9 mouse cellular contexts compared by ENCODE assay signal in the genomic region with DNA sequence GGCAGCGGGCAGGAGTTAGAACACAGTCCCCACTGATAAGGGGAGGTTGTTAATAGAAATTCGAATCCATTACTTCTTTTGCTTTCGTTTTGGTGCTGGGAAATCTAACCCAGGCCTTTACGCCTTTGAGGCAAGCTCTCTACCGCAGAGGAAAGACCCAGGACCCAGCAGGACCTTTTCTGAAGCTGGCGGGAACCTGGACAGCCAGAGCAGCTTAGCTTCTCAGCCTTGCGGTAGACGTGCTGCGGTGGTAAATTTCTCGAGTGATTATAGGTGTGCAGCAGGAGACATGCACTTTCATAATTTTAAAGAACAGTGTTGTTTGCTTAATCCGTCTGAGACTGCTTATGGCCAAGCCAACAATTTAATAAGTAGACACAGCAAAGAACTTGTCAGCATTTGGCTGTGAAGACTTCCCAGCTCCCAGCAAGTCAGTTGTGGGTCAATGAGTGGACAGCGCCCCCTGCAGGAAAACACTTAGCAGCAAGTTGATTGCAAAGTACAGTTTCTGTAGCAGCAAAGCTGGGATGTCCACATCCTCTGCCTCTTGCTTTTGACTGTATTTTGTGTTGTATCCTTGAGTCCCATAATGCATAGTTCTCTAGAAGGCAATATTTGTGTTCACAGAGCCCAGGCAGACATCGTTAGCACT. TPM values are rescaled to one million over a fixed set of nuclear protein-coding genes. Genes with fewer than 3 reads are reported as not detected.
DNase-seq lines count a peak whose midpoint lies in the region; ATAC-seq and TF ChIP-seq lines count a peak whose summit lies in the region.
"Had no signal": no experiment of that assay in that cellular context is flagged by ENCODE, and none has a peak within 500 bp of the region (broad histone marks: within the 10 kb centered on the region; RNA-seq: fewer than 3 reads in every experiment).

No protein-coding gene starts in this region.

- H3K27ac ChIP-seq in heart, adult 2 months: no peak overlapping the region
- no peak overlapping the region for H3K27ac ChIP-seq in kidney, embryonic 14.5 days (ENCODE audit: low read depth, low read length)
- H3K27ac ChIP-seq in limb, embryonic 15.5 days: no peak overlapping the region
- no peak overlapping the region for H3K27ac ChIP-seq in stomach, postnatal 0 days (replicated peaks)
- H3K27ac ChIP-seq: limb, embryonic 12.5 days had no signal

- H3K79me2 ChIP-seq in heart, adult 2 months (replicated peaks; ENCODE audit: control insufficient read depth, insufficient read depth, low read length): no peaks in the 10 kb centered on the region

- peak; percentile 98 for TF ChIP-seq EP300 in heart, adult 2 months (IDR thresholded peaks at IDR 0.05; ENCODE audit: insufficient read depth, low read depth, low read length)
- TF ChIP-seq EP300 in stomach, postnatal 0 days (optimal IDR thresholded peaks at IDR 0.05): no peak

- peak; percentile 93 to 94 for DNase-seq in B cell, adult 2 months
- peak; percentile 87 for DNase-seq in adrenal gland, adult 2 months
- peak; percentile 88 for DNase-seq in embryo, embryonic 11 days
- DNase-seq in heart, adult 2 months: peak; percentile 85 to 86
- DNase-seq in natural killer cell, adult 2 months (ENCODE audit: low spot score in 2 of 2): peak; percentile 80 to 88
- DNase-seq in stomach, postnatal 0 days (ENCODE audit: low spot score): peak; percentile 90

- H3K4me3 ChIP-seq in heart, adult 2 months: 0 out of 2 replicates have a peak overlapping the region, but pooled peaks have one; percentile 3
- H3K4me3 ChIP-seq in kidney, embryonic 14.5 days (ENCODE audit: low read length): no peak overlapping the region; the same call in 1 of the 2 replicates
- 0 out of 2 replicates have a peak overlapping the region, but pooled peaks have one; percentile 1 for H3K4me3 ChIP-seq in limb, embryonic 15.5 days
- H3K4me3 ChIP-seq in stomach, postnatal 0 days (ENCODE audit: low read depth, low read length): no peak overlapping the region
- H3K4me3 ChIP-seq: limb, embryonic 12.5 days had no signal

- peak; percentile 81 for ATAC-seq in kidney, embryonic 14.5 days (ENCODE audit: low FRiP score, low TSS enrichment)
- ATAC-seq in limb, embryonic 15.5 days (ENCODE audit: insufficient number of reproducible peaks, low FRiP score, low TSS enrichment, low read depth): no peak
- peak; percentile 74 for ATAC-seq in stomach, postnatal 0 days (ENCODE audit: low FRiP score, low TSS enrichment)

- peak overlapping the region; percentile 10; the same call in 1 of the 2 replicates for H3K4me2 ChIP-seq in kidney, embryonic 14.5 days (replicated peaks; ENCODE audit: low read depth, low read length)
- 0 out of 2 replicates have a peak overlapping the region, but pooled peaks have one; percentile 24 for H3K4me2 ChIP-seq in limb, embryonic 15.5 days
- peak overlapping the region; percentile 35; the same call in 1 of the 2 replicates for H3K4me2 ChIP-seq in stomach, postnatal 0 days (replicated peaks; ENCODE audit: low read depth)
- H3K4me2 ChIP-seq: limb, embryonic 12.5 days had no signal

- peak; percentile 97 for TF ChIP-seq CTCF in heart, adult 2 months (IDR thresholded peaks at IDR 0.05)
- peak; percentile 99 for TF ChIP-seq CTCF in stomach, postnatal 0 days (IDR thresholded peaks at IDR 0.05; ENCODE audit: low read depth)

- no peaks in the 10 kb centered on the region for H3K36me3 ChIP-seq in heart, adult 2 months (ENCODE audit: control insufficient read depth, insufficient read depth, low read length)
- H3K36me3 ChIP-seq in kidney, embryonic 14.5 days (ENCODE audit: control insufficient read depth, insufficient read depth, low read length): peaks cover 3% of the 10 kb centered on the region; the same call in 1 of the 2 replicates
- H3K36me3 ChIP-seq in limb, embryonic 15.5 days: peaks cover 12% of the 10 kb centered on the region
- H3K36me3 ChIP-seq in stomach, postnatal 0 days (ENCODE audit: control insufficient read depth, insufficient read depth, low read length): no peaks in the 10 kb centered on the region; the same call in 1 of the 2 replicates

- no peaks in the 10 kb centered on the region for H3K27me3 ChIP-seq in heart, adult 2 months (ENCODE audit: control insufficient read depth, insufficient read depth, low read length)
- H3K27me3 ChIP-seq in kidney, embryonic 14.5 days (ENCODE audit: control insufficient read depth, insufficient read depth, low read length): no peaks in the 10 kb centered on the region
- H3K27me3 ChIP-seq in limb, embryonic 15.5 days: no peaks in the 10 kb centered on the region
- H3K27me3 ChIP-seq in stomach, postnatal 0 days (ENCODE audit: control insufficient read depth, insufficient read depth, low read length): no peaks in the 10 kb centered on the region
- H3K27me3 ChIP-seq: limb, embryonic 12.5 days had no signal

- TF ChIP-seq POLR2A in heart, adult 2 months (IDR thresholded peaks at IDR 0.05; ENCODE audit: insufficient read depth, low read depth, low read length): 0 out of 2 replicates have a peak, but pooled peaks have one; percentile 13

- WGBS in heart, adult 2 months: 25% methylated on average over 13 of the region's 13 CpGs
- 37% methylated on average over 13 of the region's 13 CpGs for WGBS in kidney, embryonic 14.5 days
- 31% methylated on average over 13 of the region's 13 CpGs for WGBS in limb, embryonic 15.5 days
- 32% methylated on average over 13 of the region's 13 CpGs for WGBS in stomach, postnatal 0 days

- H3K9me3 ChIP-seq in kidney, embryonic 14.5 days (ENCODE audit: control insufficient read depth, low read length): no peaks in the 10 kb centered on the region
- H3K9me3 ChIP-seq in limb, embryonic 15.5 days: no peaks in the 10 kb centered on the region
- H3K9me3 ChIP-seq in stomach, postnatal 0 days (ENCODE audit: control insufficient read depth, low read length): no peaks in the 10 kb centered on the region
- H3K9me3 ChIP-seq: limb, embryonic 12.5 days had no signal

- H3K9ac ChIP-seq in heart, adult 2 months (ENCODE audit: low read depth, low read length): 0 out of 2 replicates have a peak overlapping the region, but pooled peaks have one; percentile 10
- no peak overlapping the region for H3K9ac ChIP-seq in kidney, embryonic 14.5 days (ENCODE audit: low read depth, low read length)
- H3K9ac ChIP-seq in limb, embryonic 15.5 days: no peak overlapping the region
- H3K9ac ChIP-seq in stomach, postnatal 0 days (ENCODE audit: low read length): no peak overlapping the region
- H3K9ac ChIP-seq: limb, embryonic 12.5 days had no signal

- H3K4me1 ChIP-seq in heart, adult 2 months (ENCODE audit: control insufficient read depth, insufficient read depth, low read length): peaks cover 2% of the 10 kb centered on the region
- 0 out of 2 replicates have a peak, but pooled peaks cover 3% of the 10 kb centered on the region for H3K4me1 ChIP-seq in kidney, embryonic 14.5 days (ENCODE audit: control insufficient read depth, insufficient read depth, low read length)
- peaks cover 4% of the 10 kb centered on the region for H3K4me1 ChIP-seq in limb, embryonic 15.5 days
- H3K4me1 ChIP-seq in stomach, postnatal 0 days (replicated peaks; ENCODE audit: control insufficient read depth, insufficient read depth): no peaks in the 10 kb centered on the region
- H3K4me1 ChIP-seq: limb, embryonic 12.5 days had no signal

- intact Hi-C loops in heart, adult 2 months (cut with DNase I): loop anchor here (1.0 to 10.0 kb wide), 5 partner anchors 29 to 397 kb away; a partner anchor contains a TSS

RNA-seq across cellular contexts. Expression of a gene that starts 7.2 kb away (rescaled TPM):
- total RNA-seq in adrenal gland, adult 2 months (2021): 10 to 100 TPM; 49.2 to 53.7 TPM
- 4.2 and 4.8 TPM in 2 replicates for polyA plus RNA-seq in adrenal gland, adult 2 months (2012; rRNA removed)
- total RNA-seq in heart, adult 2 months (2021): 10 to 100 TPM; 41.7 to 42.3 TPM
- 25.1 and 40.7 TPM in 2 replicates for polyA plus RNA-seq in heart, adult 2 months (2012; rRNA removed)
- 105 and 142 TPM in 2 replicates for polyA plus RNA-seq in kidney, embryonic 14.5 days (2014; fragmentation: Nextera tagmentation; extraction: Ambion mirVana)
- polyA plus RNA-seq in limb, embryonic 15.5 days (2015; fragmentation: Nextera tagmentation; extraction: Ambion mirVana): 74.2 and 83.3 TPM in 2 replicates
- polyA plus RNA-seq in stomach, postnatal 0 days (2015; fragmentation: Nextera tagmentation; extraction: Ambion mirVana): 95.2 and 103 TPM in 2 replicates

RNA-seq across cellular contexts. Expression of a gene that starts 30.7 kb away (rescaled TPM):
- 1 to 10 TPM; 1.0 to 2.4 TPM for total RNA-seq in adrenal gland, adult 2 months (2021)
- 5.0 and 6.1 TPM in 2 replicates for polyA plus RNA-seq in adrenal gland, adult 2 months (2012; rRNA removed)
- total RNA-seq in heart, adult 2 months (2021): under 1 TPM; 0.60 to 0.68 TPM
- 3.7 and 5.0 TPM in 2 replicates for polyA plus RNA-seq in heart, adult 2 months (2012; rRNA removed)
- 2.4 and 3.8 TPM in 2 replicates for polyA plus RNA-seq in kidney, embryonic 14.5 days (2014; fragmentation: Nextera tagmentation; extraction: Ambion mirVana)
- polyA plus RNA-seq in limb, embryonic 15.5 days (2015; fragmentation: Nextera tagmentation; extraction: Ambion mirVana): 4.2 and 4.9 TPM in 2 replicates
- 2.0 and 2.3 TPM in 2 replicates for polyA plus RNA-seq in stomach, postnatal 0 days (2015; fragmentation: Nextera tagmentation; extraction: Ambion mirVana)

RNA-seq across cellular contexts. Expression of a gene that starts 30.8 kb away (rescaled TPM):
- 1 to 10 TPM; 5.3 to 9.3 TPM for total RNA-seq in adrenal gland, adult 2 months (2021)
- 10.5 and 15.1 TPM in 2 replicates for polyA plus RNA-seq in adrenal gland, adult 2 months (2012; rRNA removed)
- total RNA-seq in heart, adult 2 months (2021): 10 to 100 TPM; 10.2 to 10.7 TPM
- 8.2 and 8.6 TPM in 2 replicates for polyA plus RNA-seq in heart, adult 2 months (2012; rRNA removed)
- polyA plus RNA-seq in kidney, embryonic 14.5 days (2014; fragmentation: Nextera tagmentation; extraction: Ambion mirVana): 18.5 and 22.6 TPM in 2 replicates
- 35.7 and 44.4 TPM in 2 replicates for polyA plus RNA-seq in limb, embryonic 15.5 days (2015; fragmentation: Nextera tagmentation; extraction: Ambion mirVana)
- 16.1 and 16.8 TPM in 2 replicates for polyA plus RNA-seq in stomach, postnatal 0 days (2015; fragmentation: Nextera tagmentation; extraction: Ambion mirVana)

RNA-seq across cellular contexts. Expression of a gene that starts 45.8 kb away (rescaled TPM):
- total RNA-seq in adrenal gland, adult 2 months (2021): 10 to 100 TPM; 44.0 to 61.9 TPM
- 201 and 250 TPM in 2 replicates for polyA plus RNA-seq in adrenal gland, adult 2 months (2012; rRNA removed)
- total RNA-seq in heart, adult 2 months (2021): 10 to 100 TPM; 14.0 to 15.0 TPM
- 24.8 and 32.8 TPM in 2 replicates for polyA plus RNA-seq in heart, adult 2 months (2012; rRNA removed)
- polyA plus RNA-seq in kidney, embryonic 14.5 days (2014; fragmentation: Nextera tagmentation; extraction: Ambion mirVana): 38.9 and 48.7 TPM in 2 replicates
- 53.2 and 59.8 TPM in 2 replicates for polyA plus RNA-seq in limb, embryonic 15.5 days (2015; fragmentation: Nextera tagmentation; extraction: Ambion mirVana)
- 34.6 and 35.3 TPM in 2 replicates for polyA plus RNA-seq in stomach, postnatal 0 days (2015; fragmentation: Nextera tagmentation; extraction: Ambion mirVana)

Comparison
In these comparisons a context has a peak if more than half of its experiments do, and no peak if none do; other contexts are left out.
1. H3K4me3 ChIP-seq: peak in heart, adult 2 months (single experiment) and limb, embryonic 15.5 days (single experiment); none in kidney, embryonic 14.5 days (single experiment) and stomach, postnatal 0 days (single experiment).
2. Peak in every context shown above with its lines, with median percentiles within 50 percentile points of each other: DNase-seq and H3K4me2 ChIP-seq.